Mouse (Mus musculus): ENCODE measurements around the gene Folh1. TPM values are rescaled to one million over a fixed set of nuclear protein-coding genes. Genes with fewer than 3 reads are reported as not detected.

Folh1 gene
- polyA plus RNA-seq, 2 experiments = 0.14 to 0.18 TPM

DNA sequence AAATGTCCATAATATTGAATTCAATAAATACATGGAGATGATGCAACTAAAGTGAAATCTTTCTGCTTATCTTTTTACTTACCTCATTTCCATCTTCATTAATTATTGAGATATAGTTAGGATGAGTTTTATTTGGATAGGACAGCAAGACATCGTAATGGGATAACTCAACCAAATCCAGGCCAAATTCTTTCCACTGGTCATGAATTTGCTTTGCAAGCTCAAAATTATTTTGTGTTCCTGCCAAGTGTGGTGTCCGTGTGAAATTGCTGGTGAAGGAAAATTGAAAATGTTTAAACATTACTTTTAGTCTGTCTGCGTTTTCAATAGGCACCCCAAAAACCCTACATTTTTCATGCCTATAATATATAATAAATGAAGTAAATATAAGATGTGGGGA lies 4.1 kb downstream of the Folh1 start:
- no peak for TF ChIP-seq POLR2A (IDR thresholded peaks at IDR 0.05; ENCODE audit: borderline replicate concordance, extremely low read depth, insufficient read depth, insufficient read length)
- WGBS = 82% methylated on average over 3 of the region's 3 CpGs
- H3K9ac ChIP-seq (ENCODE audit: low read depth, low read length, severe bottlenecking) = no peak overlapping the region
- no peaks in the 10 kb centered on the region for H3K27me3 ChIP-seq (ENCODE audit: control insufficient read depth, insufficient read depth, low read length)
- H3K4me1 ChIP-seq (ENCODE audit: control insufficient read depth, insufficient read depth, low read length) = no peaks in the 10 kb centered on the region; the same call in 1 of the 2 replicates
- DNase-seq (ENCODE audit: low spot score) (no peak), ATAC-seq (ENCODE audit: low FRiP score, low read depth) (no peak)
- H3K4me3 ChIP-seq (replicated peaks; ENCODE audit: low read length) = no peak overlapping the region
- H3K4me2 ChIP-seq (replicated peaks; ENCODE audit: low read depth, low read length, severe bottlenecking) = no peak overlapping the region
- no peaks in the 10 kb centered on the region for H3K36me3 ChIP-seq (ENCODE audit: control insufficient read depth, insufficient read depth, low read length)
- no peaks in the 10 kb centered on the region for H3K9me3 ChIP-seq (ENCODE audit: control insufficient read depth, low read length)
- no peak overlapping the region for H3K27ac ChIP-seq (replicated peaks; ENCODE audit: low read depth, low read length)

- Histone ChIP-seq H3K4me1 (ENCODE audit: control insufficient read depth, insufficient read depth, low read length) (no peaks in the 10 kb centered on the region), H3K9ac (ENCODE audit: low read depth, low read length, severe bottlenecking) (no peak overlapping the region), H3K27me3 (ENCODE audit: control insufficient read depth, insufficient read depth, low read length) (no peaks in the 10 kb centered on the region), H3K27ac (replicated peaks; ENCODE audit: low read depth, low read length) (no peak overlapping the region), H3K36me3 (ENCODE audit: control insufficient read depth, insufficient read depth, low read length) (no peaks in the 10 kb centered on the region), H3K4me3 (replicated peaks; ENCODE audit: low read length) (no peak overlapping the region), H3K9me3 (ENCODE audit: control insufficient read depth, low read length) (no peaks in the 10 kb centered on the region), H3K4me2 (replicated peaks; ENCODE audit: low read depth, low read length, severe bottlenecking) (no peak overlapping the region)
- TF ChIP-seq POLR2A (IDR thresholded peaks at IDR 0.05; ENCODE audit: borderline replicate concordance, extremely low read depth, insufficient read depth, insufficient read length) = no peak
- ATAC-seq (ENCODE audit: low FRiP score, low read depth) = no peak
- DNase-seq (ENCODE audit: low spot score) = no peak
Observed at GRCm38 (mm10) chr7:86764628-86765027, 11.1 kb downstream of the Folh1 start.

GRCm38 (mm10) chr7:86760751-86761150 lies 15.0 kb downstream of the Folh1 start:
- WGBS = 75% methylated on average over 1 of the region's 1 CpGs
- no peak for ATAC-seq (ENCODE audit: low FRiP score, low read depth)

DNA sequence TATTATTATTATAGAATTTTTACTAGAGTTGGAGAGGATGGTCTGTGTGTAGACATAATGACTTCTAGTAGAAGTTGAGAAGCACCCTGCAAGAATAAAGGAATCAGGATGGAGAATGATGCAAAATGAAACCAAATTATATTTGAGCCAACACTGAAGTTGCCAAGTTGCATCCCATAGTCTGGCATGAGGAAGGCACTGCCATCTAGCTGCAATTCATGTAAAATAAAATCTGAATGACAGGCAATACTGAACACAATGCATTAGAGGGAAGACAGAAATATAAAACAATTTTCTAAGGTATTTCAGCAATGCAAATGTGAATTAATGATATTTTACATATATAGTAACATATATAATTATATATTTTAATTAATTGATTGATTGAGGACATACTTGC lies 50.7 kb downstream of the Folh1 start:
- Histone ChIP-seq H3K4me3 (replicated peaks; ENCODE audit: low read length) (no peak overlapping the region), H3K4me1 (ENCODE audit: control insufficient read depth, insufficient read depth, low read length) (no peaks in the 10 kb centered on the region), H3K27ac (replicated peaks; ENCODE audit: low read depth, low read length) (no peak overlapping the region), H3K9ac (ENCODE audit: low read depth, low read length, severe bottlenecking) (no peak overlapping the region), H3K36me3 (ENCODE audit: control insufficient read depth, insufficient read depth, low read length) (no peaks in the 10 kb centered on the region), H3K4me2 (replicated peaks; ENCODE audit: low read depth, low read length, severe bottlenecking) (no peak overlapping the region), H3K27me3 (ENCODE audit: control insufficient read depth, insufficient read depth, low read length) (no peaks in the 10 kb centered on the region), H3K9me3 (ENCODE audit: control insufficient read depth, low read length) (no peaks in the 10 kb centered on the region; the same call in 1 of the 2 replicates)
- ATAC-seq (ENCODE audit: low FRiP score, low read depth) = no peak
- no peak for TF ChIP-seq POLR2A (IDR thresholded peaks at IDR 0.05; ENCODE audit: borderline replicate concordance, extremely low read depth, insufficient read depth, insufficient read length)
- DNase-seq (ENCODE audit: low spot score) = no peak

More at GRCm38 (mm10) chr7:86760751-86761150, 15.0 kb downstream of the Folh1 start:
- H3K9me3 ChIP-seq (ENCODE audit: control insufficient read depth, low read length) = no peaks in the 10 kb centered on the region
- no peak overlapping the region for H3K4me3 ChIP-seq (replicated peaks; ENCODE audit: low read length)
- no peaks in the 10 kb centered on the region for H3K4me1 ChIP-seq (ENCODE audit: control insufficient read depth, insufficient read depth, low read length)
- H3K27ac ChIP-seq (replicated peaks; ENCODE audit: low read depth, low read length) = no peak overlapping the region
- no peak for DNase-seq (ENCODE audit: low spot score)
- no peak overlapping the region for H3K4me2 ChIP-seq (replicated peaks; ENCODE audit: low read depth, low read length, severe bottlenecking)
- no peak overlapping the region for H3K9ac ChIP-seq (ENCODE audit: low read depth, low read length, severe bottlenecking)
- no peaks in the 10 kb centered on the region for H3K36me3 ChIP-seq (ENCODE audit: control insufficient read depth, insufficient read depth, low read length)
- TF ChIP-seq POLR2A (IDR thresholded peaks at IDR 0.05; ENCODE audit: borderline replicate concordance, extremely low read depth, insufficient read depth, insufficient read length) = no peak
- no peaks in the 10 kb centered on the region for H3K27me3 ChIP-seq (ENCODE audit: control insufficient read depth, insufficient read depth, low read length)

DNA sequence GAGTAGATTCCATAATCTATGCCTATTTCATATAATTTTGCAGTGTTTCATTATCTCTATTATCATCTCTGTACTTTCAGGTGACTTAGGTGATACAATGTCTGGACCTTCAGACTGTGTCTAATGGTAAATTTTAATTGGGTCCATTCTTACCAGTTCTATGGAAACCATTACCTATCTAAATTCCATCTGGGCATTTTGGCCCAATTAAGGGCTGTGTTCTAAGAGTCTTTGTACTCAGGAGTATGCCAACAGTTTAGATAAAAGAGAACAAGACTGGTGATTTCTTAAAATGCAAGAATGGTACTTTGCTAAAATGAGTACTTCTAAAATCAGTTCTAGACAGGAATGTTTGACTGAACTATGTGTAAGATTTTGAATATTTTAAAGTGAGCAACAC lies 87.7 kb downstream of the Folh1 start, which contains the start of gene Olfr292:
Gene Olfr292 (plus strand): TSS at position 301 of the 400 bp plus-strand sequence.
- DNase-seq (ENCODE audit: low spot score) (no peak), ATAC-seq (ENCODE audit: low FRiP score, low read depth) (no peak)
- no peaks in the 10 kb centered on the region for H3K36me3 ChIP-seq (ENCODE audit: control insufficient read depth, insufficient read depth, low read length)
- H3K27ac ChIP-seq (replicated peaks; ENCODE audit: low read depth, low read length) = no peak within 1 kb of the TSS
- H3K4me2 ChIP-seq (replicated peaks; ENCODE audit: low read depth, low read length, severe bottlenecking) = no peak within 1 kb of the TSS
- H3K27me3 ChIP-seq (ENCODE audit: control insufficient read depth, insufficient read depth, low read length) = no peaks in the 10 kb centered on the region
- no peak within 1 kb of the TSS for H3K9ac ChIP-seq (ENCODE audit: low read depth, low read length, severe bottlenecking)
- no peak for TF ChIP-seq POLR2A (IDR thresholded peaks at IDR 0.05; ENCODE audit: borderline replicate concordance, extremely low read depth, insufficient read depth, insufficient read length)
- H3K4me3 ChIP-seq (replicated peaks; ENCODE audit: low read length) = no peak within 1 kb of the TSS
- no peaks in the 10 kb centered on the region for H3K4me1 ChIP-seq (ENCODE audit: control insufficient read depth, insufficient read depth, low read length)
- H3K9me3 ChIP-seq (ENCODE audit: control insufficient read depth, low read length) = no peaks in the 10 kb centered on the region

Other genes starting within 250 kb of the Folh1 start
- not detected in 2 replicates for gene Olfr295, start 192.1 kb downstream of the Folh1 start, polyA plus RNA-seq (2012; rRNA removed)
- not detected in 2 replicates for gene Olfr295, start 192.1 kb downstream of the Folh1 start, polyA plus RNA-seq (2014; fragmentation: Nextera tagmentation; extraction: Ambion mirVana)
- not detected in 2 replicates for gene Olfr294, start 159.3 kb downstream of the Folh1 start, polyA plus RNA-seq (2012; rRNA removed)
- gene Olfr294, start 159.3 kb downstream of the Folh1 start, polyA plus RNA-seq (2014; fragmentation: Nextera tagmentation; extraction: Ambion mirVana) = not detected in 2 replicates
- not detected in 2 replicates for gene Olfr293, start 126.9 kb downstream of the Folh1 start, polyA plus RNA-seq (2012; rRNA removed)
- gene Olfr293, start 126.9 kb downstream of the Folh1 start, polyA plus RNA-seq (2014; fragmentation: Nextera tagmentation; extraction: Ambion mirVana) = not detected in 2 replicates
- gene Olfr292, start 87.6 kb downstream of the Folh1 start, polyA plus RNA-seq (2012; rRNA removed) = not detected in 2 replicates
- gene Olfr292, start 87.6 kb downstream of the Folh1 start, polyA plus RNA-seq (2014; fragmentation: Nextera tagmentation; extraction: Ambion mirVana) = not detected in 2 replicates
- not detected in 2 replicates for gene Vmn2r77, start 19.1 kb upstream of the Folh1 start, polyA plus RNA-seq (2012; rRNA removed)
- not detected in 2 replicates for gene Vmn2r77, start 19.1 kb upstream of the Folh1 start, polyA plus RNA-seq (2014; fragmentation: Nextera tagmentation; extraction: Ambion mirVana)
- 0.03 TPM in 1 of 2 replicates, not detected in the other for gene Vmn2r78, start 139.2 kb upstream of the Folh1 start, polyA plus RNA-seq (2012; rRNA removed)
- not detected in 2 replicates for gene Vmn2r78, start 139.2 kb upstream of the Folh1 start, polyA plus RNA-seq (2014; fragmentation: Nextera tagmentation; extraction: Ambion mirVana)
- gene Vmn2r79, start 220.2 kb upstream of the Folh1 start, polyA plus RNA-seq (2012; rRNA removed) = not detected in 2 replicates
- not detected in 2 replicates for gene Vmn2r79, start 220.2 kb upstream of the Folh1 start, polyA plus RNA-seq (2014; fragmentation: Nextera tagmentation; extraction: Ambion mirVana)